Mouse (Mus musculus) spleen, adult 2 months (tissue): ENCODE results near the gene Spred2. TPM values are rescaled to one million over a fixed set of nuclear protein-coding genes. Genes with fewer than 3 reads are reported as not detected.
"Not testable (repeated sequence)": the region's sequence is repeated elsewhere in the genome, so short reads cannot be mapped to it uniquely, and the experiment has no call there.

Source experiments
- DNase-seq, 2 experiments: peaks; one replicate each; pipeline versions ENCODE4 v3.0.0 to v3.0.0-alpha.2; 2012 to 2021; ENCODE audit warnings: low spot score in 2 of 2, low read depth in 1 of 2
- H3K27ac ChIP-seq: fragments of 200-500 bp; 2 replicates; pipeline ENCODE4 v1.5.1; 2012; ENCODE audit warnings: low read length, inconsistent platforms; ENCODE audit not compliant: insufficient read depth
- H3K27me3 ChIP-seq: fragments of 200-500 bp; 2 replicates; pipeline ENCODE4 v1.6.1; 2012; ENCODE audit warnings: mild to moderate bottlenecking, moderate library complexity, low read length, inconsistent platforms; ENCODE audit not compliant: control insufficient read depth, insufficient read depth
- H3K36me3 ChIP-seq: fragments of 200-500 bp; 2 replicates; pipeline ENCODE4 v1.6.1; 2012; ENCODE audit warnings: mild to moderate bottlenecking, low read length, inconsistent platforms; ENCODE audit not compliant: control insufficient read depth, insufficient read depth
- H3K4me1 ChIP-seq: fragments of 200-500 bp; 2 replicates; pipeline ENCODE4 v1.6.1; 2011; ENCODE audit warnings: inconsistent platforms; ENCODE audit not compliant: control insufficient read depth, insufficient read depth, insufficient read length
- H3K4me3 ChIP-seq: fragments of 200-500 bp; 2 replicates; pipeline ENCODE4 v1.5.1; 2011; ENCODE audit warnings: mild to moderate bottlenecking, inconsistent platforms; ENCODE audit not compliant: insufficient read depth, insufficient read length; ENCODE audit errors: extremely low read depth
- CTCF ChIP-seq: fragments of 200-500 bp; IDR thresholded peaks from 2 replicates; pipeline ENCODE4 v1.5.1; 2011; ENCODE audit warnings: mild to moderate bottlenecking, inconsistent platforms; ENCODE audit not compliant: insufficient read depth, insufficient read length, insufficient replicate concordance; ENCODE audit errors: extremely low read depth
- POLR2A ChIP-seq: fragments of 200-500 bp; IDR thresholded peaks from 2 replicates; pipeline ENCODE4 v1.6.1; 2011; ENCODE audit warnings: low read depth, low read length, inconsistent platforms
- WGBS: fragments of 180-500 bp; shearing (Covaris S2); methylation state at CpG from one replicate; pipeline ENCODE4 v1.1.7; 2018; 5-methylcytosine and 5-hydroxymethylcytosine counted together
- polyA plus RNA-seq: library from polyadenylated mRNA; depleted of rRNA; stranded (reverse); fragments of >200 nt; gene quantifications from 2 replicates; pipeline ENCODE4 v1.2.3, GENCODE M21; 2012

Spred2 gene
- polyA plus RNA-seq, 1 experiment, result 5.7 TPM

DNA sequence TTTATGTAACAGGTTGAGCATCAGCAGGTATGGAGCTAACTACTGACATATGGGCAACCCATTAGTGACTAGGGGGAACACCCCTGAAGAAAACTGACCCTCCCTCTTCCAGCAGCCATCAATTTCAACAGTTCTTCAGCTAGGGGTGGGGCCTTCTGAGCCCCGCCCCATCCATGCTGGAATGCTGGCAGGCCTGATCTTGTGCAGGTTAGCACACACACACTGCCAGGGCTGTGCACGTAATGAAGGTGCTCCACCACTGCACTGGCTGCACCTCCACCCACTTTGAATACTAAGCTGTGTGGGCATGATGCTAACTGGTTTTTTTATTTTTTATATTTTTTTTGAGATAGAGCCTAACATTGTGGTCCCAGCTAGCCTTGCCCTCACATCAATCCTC is 133.3 kb downstream of the Spred2 start:
- DNase-seq, result no peak
- Histone ChIP-seq H3K27ac (no peak overlapping the region), H3K4me3 (no peak overlapping the region), H3K27me3 (no peaks in the 10 kb centered on the region), H3K36me3 (peaks cover 7% of the 10 kb centered on the region), H3K4me1 (no peaks in the 10 kb centered on the region)
- WGBS, result 98% methylated on average over 2 of the region's 2 CpGs
- TF ChIP-seq CTCF (no peak), POLR2A (no peak)

DNA sequence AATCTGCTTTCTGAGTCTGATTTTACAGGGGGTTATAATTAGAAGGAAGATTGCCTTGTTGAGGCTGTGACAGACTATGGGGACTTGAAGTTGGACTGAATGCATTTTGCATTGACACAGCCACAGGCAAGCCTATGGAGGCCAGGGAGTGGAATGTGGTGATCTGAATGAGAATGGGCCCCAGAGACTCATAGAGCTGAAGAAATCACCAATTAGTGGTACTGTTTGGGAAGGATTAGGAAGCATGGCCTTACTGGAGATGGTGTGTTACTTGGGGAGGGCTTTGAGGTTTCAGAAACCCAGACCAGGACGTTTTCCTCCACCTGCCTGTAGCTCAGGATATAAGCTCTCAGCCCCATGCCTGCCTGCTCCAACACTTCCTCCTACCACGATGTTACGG is 135.6 kb downstream of the Spred2 start:
- no peak for TF ChIP-seq POLR2A
- no peak for TF ChIP-seq CTCF
- Histone ChIP-seq H3K27me3 (no peaks in the 10 kb centered on the region), H3K36me3 (peaks cover 12% of the 10 kb centered on the region), H3K4me1 (no peaks in the 10 kb centered on the region), H3K4me3 (no peak overlapping the region), H3K27ac (no peak overlapping the region)
- 85% methylated on average over 3 of the region's 3 CpGs for WGBS
- no peak for DNase-seq

DNA sequence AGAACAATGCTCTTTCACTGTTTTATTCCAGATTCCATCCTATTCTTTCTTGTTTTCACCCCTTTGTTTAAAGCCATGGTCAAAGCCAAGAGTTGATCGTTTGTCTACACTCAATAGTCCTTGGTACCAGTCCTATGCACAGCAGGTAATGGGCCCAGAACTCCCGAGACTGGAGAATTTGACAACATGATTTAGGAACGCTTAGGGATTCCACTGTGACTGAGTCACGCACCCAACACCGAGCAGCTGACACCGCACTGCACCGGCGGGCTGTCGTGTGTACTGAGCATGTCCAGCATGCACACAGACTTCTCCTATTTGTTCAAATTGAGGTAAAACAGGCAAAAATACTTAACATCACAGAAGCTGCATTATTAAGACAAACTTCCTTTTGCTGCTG is 138.6 kb downstream of the Spred2 start:
- not testable (repeated sequence) for H3K4me3 ChIP-seq, H3K27me3 ChIP-seq, DNase-seq, H3K27ac ChIP-seq, H3K4me1 ChIP-seq
- H3K36me3 ChIP-seq, result peaks cover 28% of the 10 kb centered on the region
- WGBS, result 94% methylated on average over 9 of the region's 9 CpGs

DNA sequence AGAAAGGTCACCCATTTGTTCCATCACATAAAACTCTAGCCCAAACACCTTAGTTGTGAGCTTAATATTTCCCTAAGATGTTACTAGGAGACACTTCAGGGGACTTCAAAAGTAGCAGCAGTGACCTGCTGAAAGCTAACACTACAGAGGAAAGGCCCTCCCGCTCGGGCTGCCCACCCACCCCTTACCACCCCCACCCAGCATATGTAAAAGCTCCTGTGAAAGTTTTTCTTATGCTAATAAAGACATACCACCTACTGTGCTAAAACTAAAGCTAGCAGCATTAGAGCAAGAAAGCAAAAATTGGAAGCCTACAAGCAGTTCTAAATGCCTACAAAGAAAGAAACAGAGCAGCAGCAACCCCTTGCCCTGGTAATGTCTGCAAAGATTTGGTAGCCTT is 139.9 kb downstream of the Spred2 start:
- not testable (repeated sequence) for H3K4me1 ChIP-seq
- H3K36me3 ChIP-seq, result peaks cover 25% of the 10 kb centered on the region

DNA sequence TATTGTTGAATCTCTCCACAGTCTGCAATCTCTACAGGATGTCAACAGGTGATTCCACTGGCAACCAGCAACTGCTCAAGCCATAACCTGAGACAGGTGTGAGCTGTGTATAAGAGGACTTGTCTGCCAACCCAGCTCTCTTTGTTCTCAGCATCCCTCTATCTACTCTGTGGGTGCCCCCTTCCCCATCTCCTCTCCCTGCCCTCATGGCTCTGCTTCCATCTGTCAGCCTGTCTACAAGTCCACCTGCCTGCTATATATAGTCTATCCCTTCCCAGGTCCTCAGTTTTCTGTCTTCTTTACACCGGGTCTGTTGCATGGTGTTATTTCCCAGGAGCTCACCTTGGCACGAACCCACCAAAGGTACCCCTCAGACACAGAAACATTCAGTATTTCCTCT is 140.8 kb downstream of the Spred2 start:
- DNase-seq, result no peak
- H3K36me3 ChIP-seq, result peaks cover 28% of the 10 kb centered on the region
- no peaks in the 10 kb centered on the region for H3K27me3 ChIP-seq
- no peak overlapping the region for H3K4me3 ChIP-seq
- WGBS, result 95% methylated on average over 2 of the region's 2 CpGs
- TF ChIP-seq CTCF (no peak), POLR2A (no peak)
- no peaks in the 10 kb centered on the region for H3K4me1 ChIP-seq
- H3K27ac ChIP-seq, result no peak overlapping the region

More for the DNA sequence above, 139.9 kb downstream of the Spred2 start:
- not testable (repeated sequence) for H3K27me3 ChIP-seq, H3K4me3 ChIP-seq, DNase-seq, H3K27ac ChIP-seq
- WGBS, result 83% methylated on average over 2 of the region's 2 CpGs

DNA sequence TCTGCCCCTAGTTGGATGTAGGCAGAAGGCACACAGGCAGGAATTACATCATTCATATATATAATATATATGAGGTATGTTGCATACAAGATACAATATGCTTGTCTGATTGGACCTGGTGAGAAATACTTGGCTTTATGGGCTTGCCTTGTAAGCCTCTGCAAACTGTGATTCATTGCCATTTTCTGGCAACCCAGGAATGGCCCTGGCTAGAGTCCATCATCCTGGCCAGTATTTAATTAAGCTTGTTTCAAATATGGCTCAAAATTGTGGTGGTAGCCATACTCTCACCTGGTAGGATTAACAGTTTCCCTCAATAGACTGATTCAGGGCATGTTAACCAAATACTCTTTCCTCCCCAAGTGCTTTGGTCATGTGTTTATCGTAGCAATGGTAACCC is 141.9 kb downstream of the Spred2 start:
- Histone ChIP-seq H3K4me3 (no peak overlapping the region), H3K4me1 (no peaks in the 10 kb centered on the region), H3K27me3 (no peaks in the 10 kb centered on the region), H3K27ac (no peak overlapping the region), H3K36me3 (peaks cover 33% of the 10 kb centered on the region)
- TF ChIP-seq POLR2A (no peak), CTCF (no peak)
- no peak for DNase-seq
- WGBS, result 92% methylated on average over 1 of the region's 1 CpGs

DNA sequence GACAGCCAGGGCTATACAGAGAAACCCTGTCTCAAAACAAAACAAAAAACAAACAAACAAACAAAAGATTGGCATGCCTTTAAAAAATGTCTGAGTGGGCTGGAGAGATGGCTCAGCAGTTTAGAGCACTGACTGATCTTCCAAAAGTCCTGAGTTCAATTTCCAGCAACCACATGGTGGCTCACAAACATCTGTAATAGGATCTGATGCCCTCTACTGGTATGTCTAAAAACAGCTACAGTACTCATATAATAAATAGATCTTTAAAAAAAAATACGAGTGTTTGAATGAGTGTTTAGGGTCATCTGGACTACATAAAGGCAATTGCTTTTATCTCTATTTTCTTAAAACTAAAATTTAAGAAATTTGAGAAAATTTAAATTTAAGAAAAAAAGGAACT is 143.3 kb downstream of the Spred2 start:
- Histone ChIP-seq H3K27ac (no peak overlapping the region), H3K36me3 (peaks cover 36% of the 10 kb centered on the region), H3K4me1 (no peaks in the 10 kb centered on the region), H3K4me3 (no peak overlapping the region), H3K27me3 (no peaks in the 10 kb centered on the region)
- 63% methylated on average over 1 of the region's 1 CpGs for WGBS
- no peak for DNase-seq
- TF ChIP-seq CTCF (no peak), POLR2A (no peak)

DNA sequence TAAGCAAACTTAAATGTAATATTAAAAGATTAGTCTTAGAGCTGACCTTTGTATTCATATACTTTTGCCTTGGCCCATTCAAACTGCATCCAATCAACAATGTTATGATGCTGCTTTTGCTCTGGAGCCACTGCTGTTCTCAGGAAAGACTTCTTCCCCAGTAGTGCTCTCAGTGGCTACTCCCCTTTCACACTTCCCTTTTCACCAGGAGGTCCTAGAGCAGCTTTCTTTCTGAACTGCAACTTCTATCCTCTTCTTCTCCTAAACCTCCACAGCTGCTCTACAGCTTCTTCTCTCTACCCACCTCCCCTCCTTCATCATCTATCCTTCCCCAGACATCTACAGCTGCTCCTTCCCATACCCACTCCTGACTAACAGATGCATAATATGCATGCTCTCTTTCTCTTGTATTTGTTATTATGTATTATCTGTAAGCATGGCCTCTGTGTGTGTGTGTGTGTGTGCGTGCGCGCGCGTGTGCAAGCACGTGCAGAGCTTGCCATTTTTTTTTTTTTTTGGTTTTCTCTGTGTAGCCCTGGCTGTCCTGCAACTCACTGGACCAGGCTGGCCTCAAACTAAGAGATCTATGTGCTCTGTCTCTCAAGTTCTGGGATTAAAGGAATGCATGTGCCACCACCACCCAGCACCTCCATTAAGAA is 144.3 kb downstream of the Spred2 start:
- Histone ChIP-seq H3K27me3 (no peaks in the 10 kb centered on the region), H3K4me3 (no peak overlapping the region), H3K36me3 (peaks cover 36% of the 10 kb centered on the region), H3K4me1 (no peaks in the 10 kb centered on the region), H3K27ac (no peak overlapping the region)
- 86% methylated on average over 6 of the region's 6 CpGs for WGBS
- TF ChIP-seq CTCF, result no peak
- no peak for TF ChIP-seq POLR2A
- no peak for DNase-seq
